Mouse (Mus musculus) frontal cortex, postnatal 10 days (tissue): Measurements from ENCODE around the gene Lemd2.

Experiments
- DNase-seq, 2 experiments: peaks; one replicate each; pipeline ENCODE4 v3.0.0; 2022; ENCODE audit warnings: low spot score in 2 of 2, mixed read lengths in 1 of 2

The Lemd2 gene

GRCm38 (mm10) chr17:27159169-27159568 is 45.1 kb downstream of the Lemd2 start:
- DNase-seq: no peak

- DNase-seq: no peak
Measured at GRCm38 (mm10) chr17:27158439-27158838, 45.8 kb downstream of the Lemd2 start.

- DNase-seq: no peak
Measured at GRCm38 (mm10) chr17:27155752-27156151, 48.5 kb downstream of the Lemd2 start.

DNA sequence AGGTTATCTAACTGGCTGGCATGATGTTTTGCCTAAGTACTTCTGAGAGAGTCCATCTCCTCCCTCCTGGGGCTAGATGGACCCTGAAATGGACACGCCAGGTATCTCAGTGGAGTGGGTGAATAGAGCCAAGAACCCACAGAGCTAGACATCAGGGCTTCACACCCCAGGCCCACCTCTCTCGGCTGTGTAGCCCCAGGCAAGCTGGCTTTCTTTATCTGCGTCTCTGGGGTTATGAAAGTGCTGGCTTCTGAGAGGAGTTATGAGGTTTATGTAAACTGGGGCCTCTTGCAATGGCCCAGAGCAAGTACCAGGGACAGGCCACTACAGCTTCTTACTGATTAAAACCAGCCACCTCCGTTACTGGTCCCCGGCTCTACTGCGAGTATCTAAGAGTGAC is 49.4 kb downstream of the Lemd2 start:
- no peak for DNase-seq

DNA sequence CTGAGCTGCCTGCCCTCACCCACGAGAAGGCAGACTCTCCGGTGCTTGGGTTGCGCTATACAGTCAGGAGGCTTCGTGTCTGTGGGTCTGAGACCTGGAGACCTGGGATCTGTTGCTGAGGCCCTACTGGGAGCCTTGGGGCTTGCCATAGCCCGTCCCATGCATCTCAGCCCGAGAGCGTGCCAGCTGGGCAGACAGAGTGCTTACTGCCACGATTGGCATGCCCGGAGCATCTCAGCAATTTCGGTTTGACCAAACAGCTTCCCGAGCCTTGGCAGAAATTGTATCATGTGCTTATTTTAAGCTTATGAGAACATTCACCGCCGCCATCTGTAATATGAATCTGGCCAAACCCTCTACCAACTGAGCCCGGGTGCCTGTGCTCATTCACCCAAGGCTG is 50.0 kb downstream of the Lemd2 start:
- no peak for DNase-seq

DNA sequence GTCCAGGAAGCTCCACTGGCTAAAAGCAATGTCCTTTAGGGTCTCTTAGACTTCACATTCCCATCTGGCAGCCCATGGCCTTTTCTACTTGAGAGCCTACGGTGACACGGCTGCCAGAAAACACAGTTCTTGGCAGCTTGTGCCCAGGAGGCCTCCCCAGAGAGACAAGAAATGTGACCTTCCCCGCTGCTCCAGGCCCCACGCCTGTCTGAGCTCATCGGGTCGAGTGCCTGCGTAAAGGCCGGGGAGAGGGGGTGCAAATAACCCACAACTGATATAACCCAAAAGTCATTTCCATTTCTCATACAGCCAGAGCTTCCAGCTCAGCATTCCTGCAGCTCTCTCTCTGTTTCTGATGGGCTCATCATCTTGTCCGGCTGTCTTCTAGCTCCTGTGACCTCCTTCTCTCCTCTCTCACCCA is 50.5 kb downstream of the Lemd2 start:
- DNase-seq: no peak

- no peak for DNase-seq
Measured at GRCm38 (mm10) chr17:27152976-27153723, 51.1 kb downstream of the Lemd2 start.

GRCm38 (mm10) chr17:27151411-27151810 is 52.9 kb downstream of the Lemd2 start:
- no peak for DNase-seq

GRCm38 (mm10) chr17:27150871-27151270 is 53.4 kb downstream of the Lemd2 start:
- no peak for DNase-seq

DNA sequence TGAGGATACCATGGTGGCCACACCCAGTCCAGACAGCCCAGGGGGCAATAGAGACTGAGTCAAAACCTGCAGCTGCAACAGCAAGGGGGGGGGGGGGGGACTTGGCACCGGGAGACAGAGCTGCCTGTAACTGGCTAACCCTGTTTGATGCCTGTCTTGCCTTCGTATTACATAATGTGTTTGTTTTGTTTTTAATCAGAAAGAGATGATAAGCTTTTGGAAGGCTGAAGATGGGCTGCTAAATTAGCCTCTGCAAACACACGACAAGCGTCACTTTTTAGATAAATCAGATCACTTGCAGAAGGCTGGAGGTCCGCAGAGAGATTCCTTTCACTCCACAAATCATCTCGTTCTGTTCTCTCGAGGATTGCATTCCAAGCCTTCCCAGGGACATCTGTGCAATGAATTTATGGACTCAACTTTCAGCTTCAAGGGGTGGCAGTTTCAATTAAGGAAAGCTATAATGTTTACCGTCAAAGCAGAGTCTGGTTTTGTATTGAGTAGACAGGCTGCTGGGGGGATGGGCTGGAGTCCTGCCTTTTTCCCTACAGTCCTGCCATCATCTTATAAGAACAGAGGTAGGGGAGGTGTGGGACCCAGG is 57.8 kb downstream of the Lemd2 start:
- no peak for DNase-seq

DNA sequence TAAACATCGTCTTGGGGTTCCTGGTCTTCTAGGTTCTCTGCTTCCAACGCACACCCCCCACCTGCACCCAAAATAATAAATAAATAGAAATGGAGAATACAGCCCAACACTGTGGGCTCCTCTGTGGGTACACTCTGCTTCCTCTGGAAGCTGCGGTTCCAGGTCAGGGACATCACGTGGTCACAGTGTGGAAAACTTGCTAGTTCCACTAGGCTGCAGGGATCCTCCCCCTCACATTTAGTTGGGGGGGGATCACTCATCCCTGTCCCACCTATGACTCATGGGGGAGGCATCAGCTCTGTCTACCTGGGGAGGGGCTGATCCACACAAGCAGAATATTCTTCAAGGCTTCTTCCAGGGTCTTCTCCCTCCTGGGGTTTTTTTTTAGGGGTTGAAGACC is 60.1 kb downstream of the Lemd2 start:
- no peak for DNase-seq

- DNase-seq: no peak
Measured at GRCm38 (mm10) chr17:27141971-27142450, 62.3 kb downstream of the Lemd2 start.

DNA sequence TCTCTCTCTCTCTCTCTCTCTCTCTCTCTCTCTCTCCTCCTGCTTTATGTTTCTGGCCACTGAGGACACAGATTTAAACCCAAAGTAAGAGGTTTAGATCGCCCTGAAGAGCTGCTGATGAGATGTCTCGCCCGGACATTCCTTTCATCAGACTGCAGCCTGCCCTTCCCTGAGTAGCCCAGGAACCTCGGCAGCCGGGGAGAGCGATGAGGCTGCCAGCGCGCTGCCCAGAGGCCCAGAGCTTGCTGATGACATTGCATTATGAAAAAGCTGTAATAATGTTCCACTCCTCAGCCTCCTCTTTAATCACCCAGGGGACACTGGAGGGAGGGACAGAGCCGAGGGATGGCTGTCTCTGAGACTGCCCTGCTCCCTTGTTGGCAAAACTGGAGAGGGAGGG is 64.0 kb downstream of the Lemd2 start:
- DNase-seq: no peak
